Mouse (Mus musculus) splenic B cell, adult 2 months (primary cell): ENCODE results near the gene Cldn10.
"Not testable (repeated sequence)": the region's sequence is repeated elsewhere in the genome, so short reads cannot be mapped to it uniquely, and the experiment has no call there.

Experiments
- DNase-seq: peaks from one replicate; pipeline ENCODE4 v3.0.0-alpha.2; 2011; ENCODE audit warnings: low read depth, low spot score
- H3K27me3 ChIP-seq: 2 replicates; pipeline ENCODE4 v1.6.1; 2012; ENCODE audit warnings: mild to moderate bottlenecking, low read length, moderate library complexity, mixed read lengths; ENCODE audit not compliant: control insufficient read depth, poor library complexity, insufficient read depth, severe bottlenecking
- H3K36me3 ChIP-seq: 2 replicates; pipeline ENCODE4 v1.6.1; 2012; ENCODE audit warnings: mild to moderate bottlenecking, low read length, moderate library complexity, mixed read lengths; ENCODE audit not compliant: control insufficient read depth, poor library complexity, insufficient read depth, severe bottlenecking

Gene Cldn10

GRCm38 (mm10) chr14:118796694-118797058 is 9.0 kb downstream of the Cldn10 start:
- Histone ChIP-seq H3K27me3 (no peaks in the 10 kb centered on the region), H3K36me3 (no peaks in the 10 kb centered on the region)
- peak; percentile 18 for DNase-seq

DNA sequence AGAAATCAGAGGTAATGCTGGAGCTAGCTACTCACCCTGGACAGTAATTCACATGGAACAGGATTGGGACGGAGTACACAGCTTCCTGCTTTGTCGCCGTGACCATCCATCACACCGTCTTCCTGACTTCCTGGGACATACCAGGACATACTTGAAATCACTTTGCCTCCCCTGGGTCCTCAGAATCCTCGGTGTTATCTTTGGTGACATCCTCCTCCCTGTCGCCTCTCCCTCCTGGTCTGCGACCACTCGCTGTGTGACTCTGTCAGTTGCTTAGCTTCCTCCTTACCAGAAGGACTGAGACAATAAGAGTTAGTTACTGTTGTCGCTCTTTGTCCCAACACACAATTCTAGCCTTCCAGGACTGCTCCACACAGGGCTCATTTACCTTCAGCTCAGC is 9.6 kb downstream of the Cldn10 start:
- no peak for DNase-seq
- no peaks in the 10 kb centered on the region for H3K27me3 ChIP-seq
- H3K36me3 ChIP-seq, result no peaks in the 10 kb centered on the region

- no peaks in the 10 kb centered on the region for H3K27me3 ChIP-seq
- DNase-seq, result no peak
- H3K36me3 ChIP-seq, result no peaks in the 10 kb centered on the region
Observed at GRCm38 (mm10) chr14:118799918-118800317, 12.2 kb downstream of the Cldn10 start.

GRCm38 (mm10) chr14:118803936-118804335 is 16.2 kb downstream of the Cldn10 start:
- H3K36me3 ChIP-seq, result no peaks in the 10 kb centered on the region
- no peaks in the 10 kb centered on the region for H3K27me3 ChIP-seq
- no peak for DNase-seq

- DNase-seq, result no peak
- H3K36me3 ChIP-seq, result no peaks in the 10 kb centered on the region
- H3K27me3 ChIP-seq, result no peaks in the 10 kb centered on the region
Observed at GRCm38 (mm10) chr14:118804351-118804750, 16.6 kb downstream of the Cldn10 start.

GRCm38 (mm10) chr14:118807653-118808052 is 19.9 kb downstream of the Cldn10 start:
- no peaks in the 10 kb centered on the region for H3K27me3 ChIP-seq
- no peak for DNase-seq
- no peaks in the 10 kb centered on the region for H3K36me3 ChIP-seq

GRCm38 (mm10) chr14:118808183-118808582 is 20.5 kb downstream of the Cldn10 start:
- not testable (repeated sequence) for H3K27me3 ChIP-seq, DNase-seq, H3K36me3 ChIP-seq

GRCm38 (mm10) chr14:118809686-118810085 is 22.0 kb downstream of the Cldn10 start:
- DNase-seq, result no peak
- no peaks in the 10 kb centered on the region for H3K27me3 ChIP-seq
- H3K36me3 ChIP-seq, result no peaks in the 10 kb centered on the region

GRCm38 (mm10) chr14:118811256-118811655 is 23.5 kb downstream of the Cldn10 start:
- DNase-seq, H3K27me3 ChIP-seq, H3K36me3 ChIP-seq: not testable (repeated sequence)

- H3K36me3 ChIP-seq, result no peaks in the 10 kb centered on the region
- H3K27me3 ChIP-seq, result no peaks in the 10 kb centered on the region
- no peak for DNase-seq
Observed at GRCm38 (mm10) chr14:118813111-118813510, 25.4 kb downstream of the Cldn10 start.

DNA sequence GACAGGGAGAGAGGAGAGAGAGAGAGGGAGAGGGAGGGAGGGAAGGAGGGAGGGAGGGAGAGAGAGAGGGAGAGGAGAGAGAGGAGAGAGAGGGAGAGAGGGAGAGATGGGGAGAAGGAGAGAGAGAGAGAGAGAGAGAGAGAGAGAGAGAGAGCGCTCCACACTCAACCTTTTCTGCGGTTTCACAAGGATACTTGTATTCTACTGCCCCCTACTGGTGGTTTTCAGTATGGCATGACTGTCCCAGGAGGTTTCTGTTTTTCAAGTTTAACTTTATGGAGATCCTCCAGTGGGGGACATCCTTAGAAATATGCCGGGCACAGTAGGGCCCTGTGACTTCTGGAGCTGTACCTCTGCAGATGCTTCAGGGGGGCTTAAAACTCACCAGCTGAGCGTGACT is 28.8 kb downstream of the Cldn10 start:
- Histone ChIP-seq H3K27me3 (no peaks in the 10 kb centered on the region), H3K36me3 (no peaks in the 10 kb centered on the region)
- peak; percentile 78 for DNase-seq

DNA sequence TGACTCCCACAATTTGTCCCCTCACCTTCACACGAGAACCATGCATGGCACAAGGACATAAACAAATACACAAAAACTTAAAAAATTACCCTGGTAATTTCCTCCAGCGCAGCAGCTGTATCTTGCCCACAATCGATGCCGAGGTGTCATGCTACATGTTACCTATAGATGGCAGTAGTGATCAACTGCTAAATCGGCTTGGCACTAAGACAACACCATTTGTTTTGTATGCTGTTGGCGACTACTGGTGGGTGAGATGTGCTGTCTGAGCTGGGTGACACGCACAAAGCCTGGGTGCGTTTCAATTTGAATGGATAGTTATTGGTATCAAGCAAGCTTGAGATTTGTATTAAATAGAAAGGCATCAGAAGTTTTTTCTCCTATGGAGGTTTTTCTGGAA is 32.4 kb downstream of the Cldn10 start:
- peak; percentile 86 for DNase-seq
- H3K27me3 ChIP-seq, result no peaks in the 10 kb centered on the region
- no peaks in the 10 kb centered on the region for H3K36me3 ChIP-seq

- Histone ChIP-seq H3K36me3 (no peaks in the 10 kb centered on the region), H3K27me3 (no peaks in the 10 kb centered on the region)
- DNase-seq, result no peak
Observed at GRCm38 (mm10) chr14:118822816-118823215, 35.1 kb downstream of the Cldn10 start.

DNA sequence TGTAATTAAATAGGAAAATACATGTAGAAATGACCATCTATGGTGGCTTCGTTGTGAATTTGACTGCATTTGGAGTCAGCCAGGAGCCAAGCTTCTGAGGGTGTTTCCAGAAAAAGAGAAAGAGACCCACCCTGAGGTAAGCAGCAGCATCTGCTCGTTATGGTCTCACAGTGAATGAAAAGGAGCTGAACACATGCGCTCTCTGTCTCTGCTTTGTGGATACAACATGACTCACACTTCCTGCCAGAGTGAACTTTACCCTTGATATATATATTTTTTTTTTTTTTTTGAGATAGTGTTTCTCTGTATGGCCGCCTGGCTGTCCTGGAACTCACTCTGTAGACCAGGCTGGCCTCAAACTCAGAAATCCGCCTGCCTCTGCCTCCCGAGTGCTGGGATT is 35.6 kb downstream of the Cldn10 start:
- Histone ChIP-seq H3K36me3 (no peaks in the 10 kb centered on the region), H3K27me3 (no peaks in the 10 kb centered on the region)
- DNase-seq, result no peak

DNA sequence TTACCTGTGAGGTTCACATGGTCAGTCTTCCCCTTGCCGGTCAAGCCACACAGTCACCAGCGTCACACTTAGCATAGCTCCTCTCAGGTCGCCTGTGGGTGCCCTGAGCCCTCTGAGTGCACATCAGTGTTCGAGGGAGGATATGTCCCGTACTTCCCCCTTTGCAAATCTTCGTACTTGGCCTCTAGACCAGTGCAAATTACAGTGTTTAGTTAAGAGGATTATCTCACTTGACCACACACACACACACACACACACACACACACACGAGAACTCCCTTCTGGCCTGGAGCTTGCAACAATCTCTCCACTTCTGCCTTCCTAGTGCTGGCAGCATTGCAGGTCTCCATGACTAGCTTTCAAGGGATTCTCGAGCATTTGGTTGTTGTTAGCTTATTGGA is 38.6 kb downstream of the Cldn10 start:
- Histone ChIP-seq H3K36me3 (no peaks in the 10 kb centered on the region), H3K27me3 (no peaks in the 10 kb centered on the region)
- DNase-seq, result no peak

GRCm38 (mm10) chr14:118827283-118827904 is 39.7 kb downstream of the Cldn10 start:
- H3K27me3 ChIP-seq, result no peaks in the 10 kb centered on the region

More at GRCm38 (mm10) chr14:118827283-118827904, 39.7 kb downstream of the Cldn10 start:
- no peaks in the 10 kb centered on the region for H3K36me3 ChIP-seq
- DNase-seq, result no peak
